Mouse (Mus musculus) neutrophil, adult 59 days (primary cell): ENCODE data around the gene Coro1c. TPM values are rescaled to one million over a fixed set of nuclear protein-coding genes. Genes with fewer than 3 reads are reported as not detected.

Experiments
- total RNA-seq, 2 experiments: library from RNA; stranded (reverse); gene quantifications; 1 replicate in 1 of 2; 2 replicates in 1 of 2; pipeline ENCODE4 v1.2.4; 2023

The Coro1c gene
- 100 to 1,000 TPM in 1 of 2 experiments, 10 to 100 TPM in 1; 94.0 to 108 TPM for total RNA-seq

GRCm38 (mm10) chr5:113908592-113909441 is at the start of gene Coro1c:
Gene Coro1c (minus strand): TSS chr5:113908758.

GRCm38 (mm10) chr5:113832490-113832901 is 76.1 kb downstream of the Coro1c start, which contains the start of gene Selplg:
Gene Selplg (minus strand): TSS chr5:113832644.

DNA sequence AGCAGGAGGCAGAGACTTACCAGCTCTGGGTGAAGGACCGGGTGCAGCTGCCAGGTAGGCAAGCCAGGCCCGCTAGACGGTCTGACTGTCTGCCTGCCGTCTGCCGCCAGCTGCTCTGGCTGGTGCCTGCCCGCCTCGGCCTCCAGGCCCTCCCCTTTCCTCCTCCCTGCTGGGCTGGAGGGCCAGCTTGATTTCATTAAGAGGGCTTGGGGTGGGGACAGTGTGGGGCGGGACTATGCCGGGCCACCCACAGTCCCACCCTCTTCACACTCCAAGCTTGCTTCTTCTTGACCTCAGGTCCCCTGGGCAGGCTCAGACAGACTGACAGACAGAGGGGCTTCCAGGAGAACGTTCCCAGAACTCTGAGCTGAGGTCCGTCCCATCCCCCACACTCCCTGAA is 108.3 kb downstream of the Coro1c start, which contains the start of gene Tmem119:
TSS of gene Tmem119 (minus strand) at position 237 of the 400 bp plus-strand sequence.

Other genes with a start within 250 kb of the Coro1c start
- gene 1700069L16Rik, start 184.0 kb downstream of the Coro1c start, total RNA-seq = not detected
- 1 to 10 TPM; 4.9 to 5.8 TPM for gene Ficd, start 173.0 kb downstream of the Coro1c start, total RNA-seq
- gene Sart3, start 136.2 kb downstream of the Coro1c start, total RNA-seq = 10 to 100 TPM; 36.6 to 45.5 TPM
- gene Iscu, start 136.0 kb downstream of the Coro1c start, total RNA-seq = 100 to 1,000 TPM in 1 of 2 experiments, 10 to 100 TPM in 1; 91.7 to 101 TPM
- gene Tmem119, start 108.2 kb downstream of the Coro1c start, total RNA-seq = 1 to 10 TPM; 1.3 to 1.8 TPM
- gene Selplg, start 76.1 kb downstream of the Coro1c start, total RNA-seq = 100 to 1,000 TPM; 446 to 450 TPM
- gene Ssh1, start 85.1 kb upstream of the Coro1c start, total RNA-seq = 10 to 100 TPM in 1 of 2 experiments, 1 to 10 TPM in 1; 9.9 to 11.7 TPM
- gene Dao, start 94.9 kb upstream of the Coro1c start, total RNA-seq = not detected
- gene Usp30, start 156.7 kb upstream of the Coro1c start, total RNA-seq = 1 to 10 TPM; 8.3 TPM
- gene Svop, start 182.8 kb upstream of the Coro1c start, total RNA-seq = not detected
- 1 to 10 TPM in 1 of 2 experiments, under 1 TPM in 1; 0.95 to 1.3 TPM for gene Alkbh2, start 219.5 kb upstream of the Coro1c start, total RNA-seq
- gene Ung, start 221.6 kb upstream of the Coro1c start, total RNA-seq = 1 to 10 TPM; 6.2 to 8.6 TPM
- gene Acacb, start 237.8 kb upstream of the Coro1c start, total RNA-seq = 1 to 10 TPM; 2.8 to 3.6 TPM